Mouse (Mus musculus) spleen, postnatal 4 days (tissue): ENCODE data around the gene Gm1527.
"Not testable (repeated sequence)": the region's sequence is repeated elsewhere in the genome, so short reads cannot be mapped to it uniquely, and the experiment has no call there.

Experiments used
- DNase-seq, 2 experiments: peaks; one replicate each; pipeline ENCODE4 v3.0.0; 2022; ENCODE audit warnings: low spot score in 2 of 2

Gm1527 gene

DNA sequence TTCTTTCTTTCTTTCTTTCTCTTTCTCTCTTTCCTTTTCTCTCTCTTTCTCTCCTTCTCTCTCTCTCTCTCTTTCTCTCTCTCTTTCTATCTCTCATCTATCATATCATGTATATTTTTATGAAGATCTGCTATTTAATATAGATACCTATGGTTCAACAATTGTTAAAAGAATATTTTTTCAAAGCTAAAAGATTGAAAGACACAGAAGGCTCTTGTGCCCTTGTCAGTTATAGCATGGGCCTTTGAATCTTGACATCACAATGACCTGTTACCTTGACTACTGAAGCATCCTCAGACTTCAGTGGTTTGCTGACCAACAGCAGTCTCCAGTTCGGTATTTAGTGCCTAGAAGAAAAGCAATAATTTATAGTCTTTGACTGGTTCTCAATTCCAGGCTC lies at the start of gene Gm1527:
Gene Gm1527, plus strand, starts transcription at position 301 of the 400 bp plus-strand sequence.
- DNase-seq, result no peak

DNA sequence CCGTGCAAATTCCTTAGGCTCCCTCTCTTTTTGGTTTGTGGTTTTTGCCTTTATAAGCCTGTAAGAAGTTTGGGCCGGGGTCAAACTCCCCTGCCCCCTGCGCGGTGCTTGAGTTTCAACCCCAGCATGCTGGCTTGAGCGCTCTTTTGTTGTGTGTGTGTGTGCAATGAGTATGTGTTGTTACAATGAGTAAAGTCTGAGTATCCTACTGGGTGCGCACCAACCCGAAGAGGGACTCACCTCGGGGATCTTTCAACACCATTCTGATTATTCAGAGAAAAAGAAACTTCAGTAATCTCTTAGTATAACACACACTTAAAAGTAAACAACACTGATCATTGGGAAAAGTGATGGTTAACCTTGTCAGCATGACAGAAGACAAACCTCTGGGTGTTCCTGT lies 49.2 kb upstream of the Gm1527 start:
- no peak for DNase-seq

DNA sequence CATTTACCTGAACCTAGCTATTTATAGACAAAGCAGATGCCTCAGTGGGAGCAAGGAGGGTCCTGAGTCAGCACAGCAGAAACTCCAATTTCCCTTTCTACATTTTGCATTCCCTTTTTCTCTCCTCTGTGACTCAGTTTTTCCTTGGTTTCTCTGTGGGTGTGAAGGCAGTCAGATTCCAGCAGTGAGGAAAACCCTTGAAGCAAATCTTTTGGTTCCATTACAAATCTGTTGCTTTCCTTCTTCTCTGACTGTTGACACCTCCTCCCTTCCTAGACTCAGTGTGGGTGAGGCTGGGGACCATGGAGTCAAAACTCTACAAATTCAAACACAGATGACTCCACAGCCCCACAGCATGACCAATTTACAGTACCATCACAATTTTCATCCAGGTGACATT lies 45.3 kb upstream of the Gm1527 start:
- no peak for DNase-seq

DNA sequence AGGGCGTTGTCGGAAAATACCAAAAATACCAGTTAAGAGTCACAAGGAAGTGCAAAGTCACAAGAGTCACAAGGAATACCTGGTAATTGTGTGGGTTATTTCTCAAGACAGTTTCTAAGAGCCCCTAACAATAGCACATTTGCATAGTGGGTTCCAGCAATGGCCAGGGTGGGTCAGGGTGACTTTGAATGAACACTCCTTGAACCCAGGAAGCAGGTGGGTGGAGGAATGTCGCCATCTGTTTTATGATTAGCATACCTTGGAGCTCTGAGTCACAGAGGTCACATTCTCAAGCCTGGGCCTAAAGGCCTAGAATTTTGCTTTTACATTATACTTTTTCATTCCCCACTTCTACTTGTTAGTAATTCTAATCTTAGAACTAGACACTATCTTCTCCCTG lies 40.2 kb upstream of the Gm1527 start:
- DNase-seq, result not testable (repeated sequence)

DNA sequence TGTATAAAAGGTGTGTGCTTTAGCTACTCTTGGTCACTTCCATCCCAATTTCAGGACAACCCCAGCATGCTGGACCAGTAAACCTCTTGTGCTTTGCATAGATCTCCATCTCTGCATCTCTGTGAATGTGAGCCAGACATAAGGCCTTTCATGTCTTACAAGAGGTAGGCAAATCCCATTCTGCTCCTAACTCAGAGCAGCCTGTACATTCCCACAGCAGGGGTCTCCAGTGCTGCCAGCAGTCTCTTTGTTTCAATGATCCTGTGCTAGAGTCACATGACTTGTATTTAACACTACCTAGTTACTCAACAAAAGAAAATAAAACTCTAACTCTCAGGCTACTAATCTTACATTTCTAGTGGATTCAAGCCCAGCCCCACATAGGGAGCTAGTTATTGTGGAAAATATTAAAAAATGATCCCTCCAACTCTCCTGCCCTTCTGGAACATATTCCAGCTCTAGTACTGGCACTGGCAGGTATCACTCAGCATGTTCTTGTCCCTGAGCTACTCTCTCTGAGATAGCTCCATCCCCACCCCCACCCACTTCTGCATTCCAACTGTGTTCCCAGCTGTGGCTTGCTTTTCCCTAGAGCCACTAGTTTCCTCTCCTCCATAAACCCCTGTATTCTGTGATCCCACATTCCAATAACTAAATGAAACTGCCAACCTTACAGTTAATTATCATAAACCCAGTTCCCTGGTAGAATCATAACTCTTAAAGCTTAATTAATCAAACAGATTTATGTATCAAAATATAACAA lies 32.6 kb upstream of the Gm1527 start:
- DNase-seq, result not testable (repeated sequence)

DNA sequence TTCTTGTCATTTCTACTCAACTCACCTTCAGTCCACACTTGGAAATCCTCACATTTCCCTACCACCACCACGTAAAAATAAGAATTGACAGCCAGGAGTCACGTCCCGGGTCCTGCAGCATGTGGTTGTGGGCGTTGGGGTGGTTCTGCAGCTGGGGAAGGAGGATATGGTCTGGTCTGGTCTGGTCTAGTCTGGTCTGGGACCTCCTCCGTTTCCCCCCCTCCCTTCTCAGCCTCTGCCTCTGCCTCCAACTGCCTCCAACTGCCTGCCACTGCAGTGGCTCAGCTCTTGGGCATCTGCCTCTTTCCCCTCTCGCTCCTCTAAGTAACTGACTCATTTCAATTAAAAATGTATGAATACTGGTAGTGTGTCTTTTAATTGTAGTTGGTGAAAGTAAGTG lies 4.5 kb downstream of the Gm1527 start:
- not testable (repeated sequence) for DNase-seq

DNA sequence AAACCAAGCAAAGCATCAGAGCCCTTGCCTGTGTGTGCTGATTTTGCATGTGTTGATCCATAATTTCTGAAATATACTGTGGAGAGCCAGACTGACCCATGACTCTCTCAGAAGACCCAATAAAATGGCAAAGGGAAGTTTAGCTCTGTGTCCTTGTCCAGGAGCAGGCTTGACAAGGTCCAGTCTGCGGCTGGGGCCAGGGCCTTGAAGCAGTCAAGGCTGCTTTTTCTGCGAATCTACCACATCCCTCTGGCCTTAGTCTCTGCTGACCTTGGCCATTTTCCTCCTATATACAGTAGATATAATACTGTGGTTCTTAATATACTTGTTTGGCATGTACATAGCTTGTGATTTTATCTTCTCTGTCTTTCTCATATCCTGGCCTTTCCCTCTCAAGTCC lies 73.5 kb downstream of the Gm1527 start:
- no peak for DNase-seq

DNA sequence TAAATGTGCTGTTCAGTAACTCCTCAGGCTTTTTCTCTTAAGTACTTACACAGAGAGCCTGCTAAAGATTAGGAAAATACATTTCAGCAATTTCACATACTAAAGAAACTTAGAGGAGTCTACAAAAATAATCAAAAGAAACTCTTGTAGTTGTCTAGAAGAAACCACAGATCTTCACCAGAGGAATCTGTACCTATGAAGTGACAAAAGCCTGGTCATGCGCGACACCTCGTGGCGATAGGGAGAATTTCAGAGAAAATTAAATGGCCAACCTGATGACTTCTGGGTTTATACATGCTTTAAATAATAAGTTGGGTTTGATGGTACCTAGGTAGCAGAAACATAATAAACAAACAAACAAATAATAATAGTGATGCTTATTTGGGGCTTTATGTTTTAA lies 76.4 kb downstream of the Gm1527 start:
- DNase-seq, result no peak
